ENCODE assay signal across 9 mouse cellular contexts in genomic region chr11:57600621-57601121, GRCm38 (mm10). TPM values are rescaled to one million over a fixed set of nuclear protein-coding genes. Genes with fewer than 3 reads are reported as not detected.
DNase-seq lines count a peak whose midpoint lies in the region; ATAC-seq lines count a peak whose summit lies in the region.
"Had no signal": no experiment of that assay in that cellular context is flagged by ENCODE, and none has a peak within 500 bp of the region (broad histone marks: within the 10 kb centered on the region; RNA-seq: fewer than 3 reads in every experiment).

No protein-coding gene starts in this region.

- H3K27ac ChIP-seq in neural tube, embryonic 15.5 days (replicated peaks) = peak overlapping the region; percentile 58

- no peaks in the 10 kb centered on the region for H3K9me3 ChIP-seq in neural tube, embryonic 15.5 days (replicated peaks)
- H3K9me3 ChIP-seq: heart, embryonic 15.5 days had no signal

- H3K27me3 ChIP-seq in neural tube, embryonic 15.5 days (replicated peaks) = no peaks in the 10 kb centered on the region

- peak; percentile 84 for ATAC-seq in neural tube, embryonic 15.5 days (ENCODE audit: low FRiP score)

- H3K4me1 ChIP-seq in neural tube, embryonic 15.5 days = peaks cover 43% of the 10 kb centered on the region

- 9% methylated on average over 4 of the region's 4 CpGs for WGBS in neural tube, embryonic 15.5 days

- no peak overlapping the region for H3K4me3 ChIP-seq in neural tube, embryonic 15.5 days (replicated peaks)
- H3K4me3 ChIP-seq: heart, embryonic 15.5 days had no signal

- no peak overlapping the region for H3K9ac ChIP-seq in neural tube, embryonic 15.5 days (replicated peaks)
- H3K9ac ChIP-seq: heart, embryonic 15.5 days had no signal

- peak; percentile 13 for DNase-seq in lung, postnatal 10 days
- DNase-seq in lung, adult 18-20 months = no peak
- DNase-seq in cerebellum, postnatal 36 days = peak; percentile 75 to 81
- DNase-seq in gastrocnemius, postnatal 10 days = peak; percentile 38
- DNase-seq in layer of hippocampus, postnatal 14 days (ENCODE audit: low spot score in 2 of 2) = peak; percentile 56 to 83
- no peak for DNase-seq in thymus, postnatal 0 days (ENCODE audit: low spot score)
- DNase-seq in B cell, adult 2 months = no peak

- no peak overlapping the region for H3K4me2 ChIP-seq in neural tube, embryonic 15.5 days
- H3K4me2 ChIP-seq: heart, embryonic 15.5 days had no signal

- no peaks in the 10 kb centered on the region for H3K36me3 ChIP-seq in neural tube, embryonic 15.5 days
- H3K36me3 ChIP-seq: heart, embryonic 15.5 days had no signal

RNA-seq across cellular contexts. Expression of gene Galnt10, which starts 44.6 kb away (rescaled TPM):
- total RNA-seq in gastrocnemius, postnatal 10 days (2021) = 10 to 100 TPM; 13.0 to 15.7 TPM
- total RNA-seq in layer of hippocampus, postnatal 14 days (2021) = 1 to 10 TPM; 9.4 to 9.9 TPM
- 11.7 and 12.7 TPM in 2 replicates for polyA plus RNA-seq in neural tube, embryonic 15.5 days (2015; fragmentation: Nextera tagmentation; extraction: Ambion mirVana)
- 22.9 and 25.1 TPM in 2 replicates for polyA plus RNA-seq in thymus, postnatal 0 days (2015; fragmentation: Nextera tagmentation; extraction: Ambion mirVana)

Comparison
In these comparisons a context has a peak if more than half of its experiments do, and no peak if none do; other contexts are left out.
1. DNase-seq: peak in lung, postnatal 10 days (single experiment), cerebellum, postnatal 36 days (2 of 2), gastrocnemius, postnatal 10 days (single experiment) and layer of hippocampus, postnatal 14 days (2 of 2); none in lung, adult 18-20 months (0 of 2), thymus, postnatal 0 days (single experiment) and B cell, adult 2 months (0 of 2).